Mouse (Mus musculus) embryo, embryonic 9.5 days (tissue): ENCODE measurements at regions not wholly inside any gene's neighbourhood (a gene's known extent, or its start where the extent isn't known, plus 50 kb on each side); places are given as distances from the start of the nearest gene placed in this dataset.

Experiments used
- DNase-seq: peaks from one replicate; pipeline ENCODE4 v3.0.0-alpha.2; 2017; ENCODE audit errors: extremely low spot score

- DNase-seq = no peak
These were observed 436.7 kb upstream of the Jarid2 start for GRCm38 (mm10) chr13:44292476-44293056.

GRCm38 (mm10) chr13:44293736-44294416 lies 435.4 kb upstream of the Jarid2 start:
- DNase-seq = no peak

GRCm38 (mm10) chr13:44295621-44296020 lies 433.7 kb upstream of the Jarid2 start:
- no peak for DNase-seq

- no peak for DNase-seq
These were observed 428.7 kb upstream of the Jarid2 start for GRCm38 (mm10) chr13:44300611-44301010.

- no peak for DNase-seq
These were observed 428.1 kb upstream of the Jarid2 start for GRCm38 (mm10) chr13:44301215-44301614.

GRCm38 (mm10) chr13:44301936-44302335 lies 427.3 kb upstream of the Jarid2 start:
- DNase-seq = no peak

- DNase-seq = no peak
These were observed 423.9 kb upstream of the Jarid2 start for GRCm38 (mm10) chr13:44305134-44305991.

- no peak for DNase-seq
These were observed 422.8 kb upstream of the Jarid2 start for GRCm38 (mm10) chr13:44306275-44307050.

- DNase-seq = no peak
These were observed 421.0 kb upstream of the Jarid2 start for GRCm38 (mm10) chr13:44308227-44308626.

GRCm38 (mm10) chr13:44312237-44312636 lies 417.0 kb upstream of the Jarid2 start:
- no peak for DNase-seq

GRCm38 (mm10) chr13:44316747-44317446 lies 412.4 kb upstream of the Jarid2 start:
- peak; percentile 41 for DNase-seq

- no peak for DNase-seq
These were observed 411.7 kb upstream of the Jarid2 start for GRCm38 (mm10) chr13:44317596-44317995.

GRCm38 (mm10) chr13:44319101-44319500 lies 410.2 kb upstream of the Jarid2 start:
- DNase-seq = no peak

- no peak for DNase-seq
These were observed 409.8 kb upstream of the Jarid2 start for GRCm38 (mm10) chr13:44319511-44319910.

- no peak for DNase-seq
These were observed 409.0 kb upstream of the Jarid2 start for GRCm38 (mm10) chr13:44320311-44320710.

- no peak for DNase-seq
These were observed 408.2 kb upstream of the Jarid2 start for GRCm38 (mm10) chr13:44321009-44321596.

- no peak for DNase-seq
These were observed 400.9 kb upstream of the Jarid2 start for GRCm38 (mm10) chr13:44328416-44328815.

GRCm38 (mm10) chr13:44329161-44329560 lies 400.1 kb upstream of the Jarid2 start:
- no peak for DNase-seq

GRCm38 (mm10) chr13:44329701-44330100 lies 399.6 kb upstream of the Jarid2 start:
- DNase-seq = no peak

- DNase-seq = no peak
These were observed 396.5 kb upstream of the Jarid2 start for GRCm38 (mm10) chr13:44332716-44333240.
